Mouse (Mus musculus): ENCODE results near the gene Gm20388. TPM values are rescaled to one million over a fixed set of nuclear protein-coding genes. Genes with fewer than 3 reads are reported as not detected.

Gm20388 gene
- polyA plus RNA-seq, 1 experiment from 2014 or later: 3.6 TPM

- Histone ChIP-seq H3K4me1 (peaks cover 15% of the 10 kb centered on the region), H3K27ac (replicated peaks) (no peak overlapping the region), H3K9me3 (no peaks in the 10 kb centered on the region), H3K27me3 (replicated peaks; ENCODE audit: low read depth, poor library complexity, severe bottlenecking) (no peaks in the 10 kb centered on the region), H3K4me3 (no peak overlapping the region), H3K36me3 (replicated peaks) (no peaks in the 10 kb centered on the region)
- WGBS: 77% methylated on average over 12 of the region's 12 CpGs
- no peak for DNase-seq (ENCODE audit: low spot score)
Measured at GRCm38 (mm10) chr8:121932026-121932667, 2021.5 kb downstream of the Gm20388 start.

GRCm38 (mm10) chr8:121932668-121933520, 2022.3 kb downstream of the Gm20388 start:
- no peak for DNase-seq (ENCODE audit: low spot score)

GRCm38 (mm10) chr8:121934506-121934905, 2023.9 kb downstream of the Gm20388 start:
- no peak overlapping the region for H3K27ac ChIP-seq (replicated peaks)
- WGBS: 33% methylated on average over 4 of the region's 4 CpGs
- no peak overlapping the region for H3K4me3 ChIP-seq

More at GRCm38 (mm10) chr8:121932668-121933520, 2022.3 kb downstream of the Gm20388 start:
- Histone ChIP-seq H3K4me3 (no peak overlapping the region), H3K9me3 (no peaks in the 10 kb centered on the region), H3K27ac (replicated peaks) (no peak overlapping the region), H3K36me3 (replicated peaks) (no peaks in the 10 kb centered on the region), H3K27me3 (replicated peaks; ENCODE audit: low read depth, poor library complexity, severe bottlenecking) (no peaks in the 10 kb centered on the region), H3K4me1 (peaks cover 15% of the 10 kb centered on the region)
- 84% methylated on average over 14 of the region's 14 CpGs for WGBS

GRCm38 (mm10) chr8:121934923-121935322, 2024.3 kb downstream of the Gm20388 start:
- no peaks in the 10 kb centered on the region for H3K36me3 ChIP-seq (replicated peaks)
- H3K27me3 ChIP-seq (replicated peaks; ENCODE audit: low read depth, poor library complexity, severe bottlenecking): no peaks in the 10 kb centered on the region
- H3K9me3 ChIP-seq: no peaks in the 10 kb centered on the region
- H3K4me3 ChIP-seq: no peak overlapping the region
- peaks cover 15% of the 10 kb centered on the region for H3K4me1 ChIP-seq
- H3K27ac ChIP-seq (replicated peaks): peak overlapping the region; percentile 52; the same call in 1 of the 2 replicates
- DNase-seq (ENCODE audit: low spot score): no peak

More at GRCm38 (mm10) chr8:121934506-121934905, 2023.9 kb downstream of the Gm20388 start:
- peak; percentile 42 for DNase-seq (ENCODE audit: low spot score)
- no peaks in the 10 kb centered on the region for H3K27me3 ChIP-seq (replicated peaks; ENCODE audit: low read depth, poor library complexity, severe bottlenecking)
- peaks cover 15% of the 10 kb centered on the region for H3K4me1 ChIP-seq
- no peaks in the 10 kb centered on the region for H3K9me3 ChIP-seq
- no peaks in the 10 kb centered on the region for H3K36me3 ChIP-seq (replicated peaks)

GRCm38 (mm10) chr8:121935341-121936294, 2025.0 kb downstream of the Gm20388 start:
- no peaks in the 10 kb centered on the region for H3K36me3 ChIP-seq (replicated peaks)
- H3K4me3 ChIP-seq: no peak overlapping the region
- H3K4me1 ChIP-seq: peaks cover 15% of the 10 kb centered on the region
- H3K27ac ChIP-seq (replicated peaks): peak overlapping the region; percentile 52
- peak; percentile 30 for DNase-seq (ENCODE audit: low spot score)
- 56% methylated on average over 12 of the region's 12 CpGs for WGBS
- no peaks in the 10 kb centered on the region for H3K9me3 ChIP-seq
- H3K27me3 ChIP-seq (replicated peaks; ENCODE audit: low read depth, poor library complexity, severe bottlenecking): no peaks in the 10 kb centered on the region

- peaks cover 15% of the 10 kb centered on the region for H3K4me1 ChIP-seq
- DNase-seq (ENCODE audit: low spot score): no peak
- H3K9me3 ChIP-seq: no peaks in the 10 kb centered on the region
- H3K4me3 ChIP-seq: no peak overlapping the region
- H3K36me3 ChIP-seq (replicated peaks): no peaks in the 10 kb centered on the region
- 79% methylated on average over 14 of the region's 14 CpGs for WGBS
- no peak overlapping the region for H3K27ac ChIP-seq (replicated peaks)
- no peaks in the 10 kb centered on the region for H3K27me3 ChIP-seq (replicated peaks; ENCODE audit: low read depth, poor library complexity, severe bottlenecking)
Measured at GRCm38 (mm10) chr8:121936391-121936790, 2025.8 kb downstream of the Gm20388 start.

GRCm38 (mm10) chr8:121938732-121939131, 2028.1 kb downstream of the Gm20388 start:
- 86% methylated on average over 7 of the region's 7 CpGs for WGBS
- no peak for DNase-seq (ENCODE audit: low spot score)
- Histone ChIP-seq H3K27me3 (replicated peaks; ENCODE audit: low read depth, poor library complexity, severe bottlenecking) (no peaks in the 10 kb centered on the region), H3K4me1 (peaks cover 17% of the 10 kb centered on the region), H3K36me3 (replicated peaks) (no peaks in the 10 kb centered on the region), H3K9me3 (no peaks in the 10 kb centered on the region), H3K4me3 (no peak overlapping the region), H3K27ac (replicated peaks) (no peak overlapping the region)

- H3K4me1 ChIP-seq: peaks cover 19% of the 10 kb centered on the region
- H3K27me3 ChIP-seq (replicated peaks; ENCODE audit: low read depth, poor library complexity, severe bottlenecking): no peaks in the 10 kb centered on the region
- no peak overlapping the region for H3K4me3 ChIP-seq
- H3K36me3 ChIP-seq (replicated peaks): no peaks in the 10 kb centered on the region
- no peaks in the 10 kb centered on the region for H3K9me3 ChIP-seq
- H3K27ac ChIP-seq (replicated peaks): no peak overlapping the region
- no peak for DNase-seq (ENCODE audit: low spot score)
- WGBS: 33% methylated on average over 2 of the region's 2 CpGs
Measured at GRCm38 (mm10) chr8:121943057-121943540, 2032.5 kb downstream of the Gm20388 start.

GRCm38 (mm10) chr8:121943716-121944115, 2033.1 kb downstream of the Gm20388 start:
- Histone ChIP-seq H3K4me3 (no peak overlapping the region), H3K9me3 (no peaks in the 10 kb centered on the region), H3K27ac (replicated peaks) (no peak overlapping the region), H3K4me1 (peaks cover 25% of the 10 kb centered on the region), H3K36me3 (replicated peaks) (no peaks in the 10 kb centered on the region), H3K27me3 (replicated peaks; ENCODE audit: low read depth, poor library complexity, severe bottlenecking) (no peaks in the 10 kb centered on the region)
- no peak for DNase-seq (ENCODE audit: low spot score)
- 81% methylated on average over 8 of the region's 8 CpGs for WGBS

GRCm38 (mm10) chr8:121944831-121945230, 2034.2 kb downstream of the Gm20388 start, which contains the start of gene Car5a:
Gene Car5a, minus strand, starts transcription at chr8:121944904.
- DNase-seq (ENCODE audit: low spot score): no peak
- no peaks in the 10 kb centered on the region for H3K9me3 ChIP-seq
- no peak within 1 kb of the TSS; the same call in 1 of the 2 replicates for H3K4me3 ChIP-seq
- H3K4me1 ChIP-seq: peaks cover 31% of the 10 kb centered on the region
- no peak within 1 kb of the TSS for H3K27ac ChIP-seq (replicated peaks)
- no peaks in the 10 kb centered on the region for H3K36me3 ChIP-seq (replicated peaks)
- no peaks in the 10 kb centered on the region for H3K27me3 ChIP-seq (replicated peaks; ENCODE audit: low read depth, poor library complexity, severe bottlenecking)

GRCm38 (mm10) chr8:121946351-121946750, 2035.7 kb downstream of the Gm20388 start:
- WGBS: 84% methylated on average over 7 of the region's 7 CpGs
- DNase-seq (ENCODE audit: low spot score): no peak
- Histone ChIP-seq H3K36me3 (replicated peaks) (no peaks in the 10 kb centered on the region), H3K4me3 (0 out of 2 replicates have a peak overlapping the region, but pooled peaks have one; percentile 54), H3K9me3 (no peaks in the 10 kb centered on the region), H3K4me1 (peaks cover 32% of the 10 kb centered on the region), H3K27me3 (replicated peaks; ENCODE audit: low read depth, poor library complexity, severe bottlenecking) (no peaks in the 10 kb centered on the region), H3K27ac (replicated peaks) (no peak overlapping the region)

All from embryonic facial prominence, embryonic 10.5 days (tissue).